Mouse (Mus musculus) MN1 (cell line): Measurements from ENCODE around the gene Ripor2.
"Not testable (repeated sequence)": the region's sequence is repeated elsewhere in the genome, so short reads cannot be mapped to it uniquely, and the experiment has no call there.

Experiments used
- DNase-seq: peaks from one replicate; pipeline ENCODE4 v3.0.0-alpha.2; 2016; ENCODE audit warnings: low spot score

Gene Ripor2

GRCm38 (mm10) chr13:24761403-24762227 is 179.6 kb downstream of the Ripor2 start, which contains the start of gene Gmnn:
TSS of gene Gmnn (minus strand) at chr13:24761923.
- DNase-seq = peak; percentile 86

GRCm38 (mm10) chr13:24762254-24762653 is 180.3 kb downstream of the Ripor2 start:
- no peak for DNase-seq

- DNase-seq = not testable (repeated sequence)
Measured at GRCm38 (mm10) chr13:24767809-24768208, 185.8 kb downstream of the Ripor2 start.

- not testable (repeated sequence) for DNase-seq
Measured at GRCm38 (mm10) chr13:24771482-24771881, 189.5 kb downstream of the Ripor2 start.

- DNase-seq = peak; percentile 58
Measured at GRCm38 (mm10) chr13:24776146-24776844, 194.3 kb downstream of the Ripor2 start.

GRCm38 (mm10) chr13:24778026-24778425 is 196.0 kb downstream of the Ripor2 start:
- no peak for DNase-seq

GRCm38 (mm10) chr13:24778706-24779380 is 196.9 kb downstream of the Ripor2 start:
- no peak for DNase-seq

GRCm38 (mm10) chr13:24781916-24782315 is 199.9 kb downstream of the Ripor2 start:
- peak; percentile 55 for DNase-seq
